In the genomic region with DNA sequence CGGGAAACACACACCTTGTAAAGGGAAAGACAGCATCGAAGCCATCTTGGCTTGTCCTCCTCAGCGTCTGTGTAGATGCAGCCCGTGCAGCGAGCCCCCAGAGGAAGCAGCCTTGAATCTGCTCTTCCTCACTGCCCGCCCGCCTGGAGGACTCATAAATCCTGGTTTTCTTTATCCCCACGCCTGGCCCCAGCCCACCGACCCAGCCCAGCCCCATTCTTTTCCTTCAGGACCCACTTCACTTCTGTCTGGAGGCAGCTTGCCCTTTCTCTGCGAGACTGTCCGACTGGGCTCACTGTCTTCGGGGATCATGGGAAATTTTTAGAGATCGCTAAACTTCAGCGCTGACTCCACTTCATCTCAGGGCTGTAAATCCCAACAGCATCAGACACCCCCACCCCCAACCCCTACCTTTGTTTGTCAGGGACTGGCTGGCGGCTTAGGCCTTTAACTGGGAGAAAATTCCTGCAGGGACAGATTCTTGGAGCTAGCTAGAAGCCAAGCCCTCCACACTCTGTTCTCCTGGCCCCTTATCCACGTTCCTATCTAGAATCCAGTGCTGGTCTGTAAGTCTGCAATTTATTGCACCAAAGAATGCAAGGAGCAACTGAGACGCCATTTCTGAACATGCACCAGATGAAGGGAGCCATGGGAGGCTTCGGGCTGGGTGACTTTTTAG, we compare ENCODE assay signal across 9 mouse cellular contexts. TPM values are rescaled to one million over a fixed set of nuclear protein-coding genes. Genes with fewer than 3 reads are reported as not detected.
DNase-seq lines count a peak whose midpoint lies in the region; ATAC-seq and TF ChIP-seq lines count a peak whose summit lies in the region.
"Had no signal": no experiment of that assay in that cellular context is flagged by ENCODE, and none has a peak within 500 bp of the region (broad histone marks: within the 10 kb centered on the region; RNA-seq: fewer than 3 reads in every experiment).

No protein-coding gene starts in this region.

- peak overlapping the region; percentile 71 for H3K27ac ChIP-seq in kidney, postnatal 0 days
- no peak overlapping the region for H3K27ac ChIP-seq in embryonic facial prominence, embryonic 11.5 days (replicated peaks; ENCODE audit: low read depth, low read length)
- peak overlapping the region; percentile 52 for H3K27ac ChIP-seq in hindbrain, postnatal 0 days
- H3K27ac ChIP-seq in neural tube, embryonic 13.5 days (replicated peaks), result peak overlapping the region; percentile 78

- H3K4me2 ChIP-seq in kidney, postnatal 0 days (ENCODE audit: low read length), result peak overlapping the region; percentile 39
- no peak overlapping the region for H3K4me2 ChIP-seq in embryonic facial prominence, embryonic 11.5 days (ENCODE audit: low read depth, low read length)
- H3K4me2 ChIP-seq in hindbrain, postnatal 0 days (ENCODE audit: low read depth, low read length), result peak overlapping the region; percentile 42
- H3K4me2 ChIP-seq in neural tube, embryonic 13.5 days, result peak overlapping the region; percentile 49

- H3K9me3 ChIP-seq in kidney, postnatal 0 days (replicated peaks; ENCODE audit: low read length), result no peaks in the 10 kb centered on the region
- H3K9me3 ChIP-seq in embryonic facial prominence, embryonic 11.5 days (replicated peaks; ENCODE audit: control insufficient read depth, low read length), result no peaks in the 10 kb centered on the region
- no peaks in the 10 kb centered on the region for H3K9me3 ChIP-seq in hindbrain, postnatal 0 days (ENCODE audit: low read length)
- H3K9me3 ChIP-seq in neural tube, embryonic 13.5 days, result no peaks in the 10 kb centered on the region

- no peak overlapping the region for H3K4me3 ChIP-seq in kidney, postnatal 0 days (replicated peaks; ENCODE audit: low read depth, low read length)
- no peak overlapping the region for H3K4me3 ChIP-seq in embryonic facial prominence, embryonic 11.5 days (ENCODE audit: low read depth, low read length)
- H3K4me3 ChIP-seq in hindbrain, postnatal 0 days (ENCODE audit: low read length), result no peak overlapping the region
- peak overlapping the region; percentile 4; the same call in 1 of the 2 replicates for H3K4me3 ChIP-seq in neural tube, embryonic 13.5 days
- H3K4me3 ChIP-seq: myocyte had no signal

- no peak for ATAC-seq in kidney, postnatal 0 days (replicated peaks; ENCODE audit: low FRiP score, low read depth)
- no peak; the same call in 1 of the 2 replicates for ATAC-seq in embryonic facial prominence, embryonic 11.5 days (replicated peaks; ENCODE audit: insufficient number of reproducible peaks, low FRiP score, low TSS enrichment, low read depth)
- ATAC-seq in hindbrain, postnatal 0 days, result no peak
- ATAC-seq in neural tube, embryonic 13.5 days (ENCODE audit: low read depth), result peak; percentile 52; the same call in 1 of the 2 replicates

- H3K36me3 ChIP-seq in kidney, postnatal 0 days (ENCODE audit: insufficient read depth, low read length), result no peaks in the 10 kb centered on the region
- no peaks in the 10 kb centered on the region for H3K36me3 ChIP-seq in embryonic facial prominence, embryonic 11.5 days (replicated peaks; ENCODE audit: control insufficient read depth, insufficient read depth, low read depth, low read length)
- no peaks in the 10 kb centered on the region for H3K36me3 ChIP-seq in hindbrain, postnatal 0 days (ENCODE audit: insufficient read depth, low read length)
- H3K36me3 ChIP-seq in neural tube, embryonic 13.5 days, result no peaks in the 10 kb centered on the region

- WGBS in kidney, postnatal 0 days, result 14% methylated on average over 18 of the region's 18 CpGs
- WGBS in embryonic facial prominence, embryonic 11.5 days, result 33% methylated on average over 18 of the region's 18 CpGs
- 25% methylated on average over 18 of the region's 18 CpGs for WGBS in hindbrain, postnatal 0 days
- 8% methylated on average over 18 of the region's 18 CpGs for WGBS in neural tube, embryonic 13.5 days

- TF ChIP-seq CTCF in kidney, postnatal 0 days (IDR thresholded peaks at IDR 0.05; ENCODE audit: low read depth), result no peak
- TF ChIP-seq CTCF in hindbrain, postnatal 0 days (IDR thresholded peaks at IDR 0.05; ENCODE audit: low read depth), result no peak

- 0 out of 2 replicates have a peak overlapping the region, but pooled peaks have one; percentile 5 for H3K9ac ChIP-seq in kidney, postnatal 0 days (ENCODE audit: low read depth, low read length)
- H3K9ac ChIP-seq in embryonic facial prominence, embryonic 11.5 days (replicated peaks; ENCODE audit: low read length), result peak overlapping the region; percentile 14; the same call in 1 of the 2 replicates
- 0 out of 2 replicates have a peak overlapping the region, but pooled peaks have one; percentile 25 for H3K9ac ChIP-seq in hindbrain, postnatal 0 days (replicated peaks; ENCODE audit: low read length)
- peak overlapping the region; percentile 60 for H3K9ac ChIP-seq in neural tube, embryonic 13.5 days

- peak; percentile 54 for DNase-seq in kidney, postnatal 0 days (ENCODE audit: low spot score)
- DNase-seq in kidney, adult 11 months, result no peak
- DNase-seq in embryonic facial prominence, embryonic 11.5 days (ENCODE audit: low spot score), result peak; percentile 67
- DNase-seq in hindbrain, postnatal 0 days (ENCODE audit: low spot score), result peak; percentile 42
- DNase-seq in urinary bladder, postnatal 4 days (ENCODE audit: low spot score in 2 of 2), result no peak
- no peak for DNase-seq in thymus, postnatal 10 days (ENCODE audit: low spot score in 2 of 2)
- no peak for DNase-seq in thymus, postnatal 25 days

- H3K27me3 ChIP-seq in kidney, postnatal 0 days (ENCODE audit: insufficient read depth, low read length), result no peaks in the 10 kb centered on the region
- H3K27me3 ChIP-seq in embryonic facial prominence, embryonic 11.5 days (ENCODE audit: control insufficient read depth, insufficient read depth, low read length), result no peaks in the 10 kb centered on the region
- H3K27me3 ChIP-seq in hindbrain, postnatal 0 days (ENCODE audit: insufficient read depth, low read length), result no peaks in the 10 kb centered on the region
- H3K27me3 ChIP-seq in neural tube, embryonic 13.5 days, result no peaks in the 10 kb centered on the region

- H3K4me1 ChIP-seq in kidney, postnatal 0 days (replicated peaks; ENCODE audit: insufficient read depth, low read length), result peaks cover 32% of the 10 kb centered on the region
- no peaks in the 10 kb centered on the region for H3K4me1 ChIP-seq in embryonic facial prominence, embryonic 11.5 days (ENCODE audit: control insufficient read depth, insufficient read depth, low read length)
- no peaks in the 10 kb centered on the region; the same call in none of the 2 replicates for H3K4me1 ChIP-seq in hindbrain, postnatal 0 days (ENCODE audit: insufficient read depth, low read length)
- H3K4me1 ChIP-seq in neural tube, embryonic 13.5 days (replicated peaks), result peaks cover 48% of the 10 kb centered on the region

RNA-seq across cellular contexts. Expression of a gene that starts 57.0 kb away (rescaled TPM):
- 19.2 and 20.7 TPM in 2 replicates for polyA plus RNA-seq in kidney, postnatal 0 days (2015; fragmentation: Nextera tagmentation; extraction: Ambion mirVana)
- 15.7 and 17.3 TPM in 2 replicates for polyA plus RNA-seq in embryonic facial prominence, embryonic 11.5 days (2014; fragmentation: Nextera tagmentation; extraction: Ambion mirVana)
- total RNA-seq in hindbrain, postnatal 0 days (2014; rRNA removed), result 12.8 and 13.3 TPM in 2 replicates
- 6.5 and 7.1 TPM in 2 replicates for polyA plus RNA-seq in hindbrain, postnatal 0 days (2015; fragmentation: Nextera tagmentation; extraction: Ambion mirVana)
- 9.3 and 10.3 TPM in 2 replicates for polyA plus RNA-seq in neural tube, embryonic 13.5 days (2015; fragmentation: Nextera tagmentation; extraction: Ambion mirVana)

Comparison
In these comparisons a context has a peak if more than half of its experiments do, and no peak if none do; other contexts are left out.
1. DNase-seq: peak in kidney, postnatal 0 days (single experiment), embryonic facial prominence, embryonic 11.5 days (single experiment) and hindbrain, postnatal 0 days (single experiment); none in kidney, adult 11 months (single experiment), urinary bladder, postnatal 4 days (0 of 2), thymus, postnatal 10 days (0 of 2) and thymus, postnatal 25 days (single experiment).
2. H3K9ac ChIP-seq: peak in every context shown above with its lines; median percentile 60 in neural tube, embryonic 13.5 days; 25 in hindbrain, postnatal 0 days; 14 in embryonic facial prominence, embryonic 11.5 days; 5 in kidney, postnatal 0 days.